In genomic region chr1:194586670-194587069, GRCm38 (mm10) we compare ENCODE assay signal across 11 mouse cellular contexts. TPM values are rescaled to one million over a fixed set of nuclear protein-coding genes. Genes with fewer than 3 reads are reported as not detected.
DNase-seq lines count a peak whose midpoint lies in the region; ATAC-seq and TF ChIP-seq lines count a peak whose summit lies in the region.
"Had no signal": no experiment of that assay in that cellular context is flagged by ENCODE, and none has a peak within 500 bp of the region (broad histone marks: within the 10 kb centered on the region; RNA-seq: fewer than 3 reads in every experiment).

No protein-coding gene starts in this region.

- 11% methylated on average over 1 of the region's 1 CpGs for WGBS in cerebellum, adult 2 months
- 16% methylated on average over 1 of the region's 1 CpGs for WGBS in forebrain, embryonic 15.5 days

- H3K9ac ChIP-seq in forebrain, embryonic 15.5 days (replicated peaks), result no peak overlapping the region
- H3K9ac ChIP-seq: kidney, embryonic 15.5 days had no signal

- TF ChIP-seq CTCF in cerebellum, adult 2 months (IDR thresholded peaks at IDR 0.05; ENCODE audit: borderline replicate concordance, insufficient read depth, low read depth, low read length), result no peak

- no peaks in the 10 kb centered on the region for H3K27me3 ChIP-seq in cerebellum, adult 2 months (ENCODE audit: control insufficient read depth, insufficient read depth, low read length)
- no peaks in the 10 kb centered on the region for H3K27me3 ChIP-seq in forebrain, embryonic 15.5 days
- H3K27me3 ChIP-seq: kidney, embryonic 15.5 days had no signal

- no peaks in the 10 kb centered on the region for H3K36me3 ChIP-seq in forebrain, embryonic 15.5 days
- H3K36me3 ChIP-seq: heart, embryonic 10.5 days; kidney, embryonic 15.5 days had no signal

- TF ChIP-seq POLR2A in cerebellum, adult 2 months (IDR thresholded peaks at IDR 0.05; ENCODE audit: borderline replicate concordance, insufficient read depth, low read length), result no peak

- H3K4me3 ChIP-seq in cerebellum, adult 2 months (replicated peaks; ENCODE audit: insufficient read depth, low read depth, low read length), result no peak overlapping the region
- no peak overlapping the region for H3K4me3 ChIP-seq in forebrain, embryonic 15.5 days
- H3K4me3 ChIP-seq: heart, embryonic 10.5 days; kidney, embryonic 15.5 days had no signal

- intact Hi-C loops in left cerebral cortex, postnatal 4 days (cut with DNase I), result no loop called here
- intact Hi-C loops in left cerebral cortex, postnatal 10 days (cut with DNase I), result no loop called here

- H3K4me2 ChIP-seq in forebrain, embryonic 15.5 days (replicated peaks), result no peak overlapping the region
- H3K4me2 ChIP-seq: kidney, embryonic 15.5 days had no signal

- no peak overlapping the region for H3K27ac ChIP-seq in cerebellum, adult 2 months (ENCODE audit: insufficient read depth, low read length)
- peak overlapping the region; percentile 83 for H3K27ac ChIP-seq in forebrain, embryonic 15.5 days (replicated peaks)
- H3K27ac ChIP-seq: heart, embryonic 10.5 days; kidney, embryonic 15.5 days had no signal

- peak; percentile 85 for ATAC-seq in forebrain, embryonic 15.5 days (replicated peaks)

- peak; percentile 79 for DNase-seq in left cerebral cortex, postnatal 4 days
- DNase-seq in left cerebral cortex, postnatal 10 days (ENCODE audit: extremely low spot score in 1 of 2, low spot score in 2 of 2), result no peak
- peak; percentile 80 for DNase-seq in brain, embryonic 18.5 days (ENCODE audit: low read depth, low spot score)
- DNase-seq in cerebellum, adult 2 months, result peak; percentile 72 to 87
- DNase-seq in gastrocnemius, adult 8-10 months (ENCODE audit: low spot score in 2 of 2), result no peak
- no peak for DNase-seq in heart, adult 9 months (ENCODE audit: low spot score in 2 of 2)
- DNase-seq: lung, adult 18-20 months; thymus, adult 18-20 months had no signal

- H3K4me1 ChIP-seq in cerebellum, adult 2 months (ENCODE audit: control insufficient read depth, insufficient read depth, low read length), result peaks cover 29% of the 10 kb centered on the region
- H3K4me1 ChIP-seq in forebrain, embryonic 15.5 days, result peaks cover 26% of the 10 kb centered on the region

- no peaks in the 10 kb centered on the region for H3K9me3 ChIP-seq in forebrain, embryonic 15.5 days
- H3K9me3 ChIP-seq: heart, embryonic 10.5 days; kidney, embryonic 15.5 days had no signal

RNA-seq across cellular contexts. Expression of gene Plxna2, which starts 31.3 kb away (rescaled TPM):
- total RNA-seq in left cerebral cortex, postnatal 4 days (2021), result 100 to 1,000 TPM; 132 to 134 TPM
- 10 to 100 TPM; 97.9 to 99.8 TPM for total RNA-seq in left cerebral cortex, postnatal 10 days (2021)
- 18.0 and 20.7 TPM in 2 replicates for polyA plus RNA-seq in cerebellum, adult 2 months (2012; rRNA removed)
- polyA plus RNA-seq in forebrain, embryonic 15.5 days (2015; fragmentation: Nextera tagmentation; extraction: Ambion mirVana), result 72.1 and 78.3 TPM in 2 replicates
- total RNA-seq in gastrocnemius, adult 8-10 months (2022), result 1 to 10 TPM; 4.8 to 8.1 (median 5.2) TPM

Comparison
In these comparisons a context has a peak if more than half of its experiments do, and no peak if none do; other contexts are left out.
1. DNase-seq: peak in left cerebral cortex, postnatal 4 days (single experiment), brain, embryonic 18.5 days (single experiment) and cerebellum, adult 2 months (2 of 2); none in left cerebral cortex, postnatal 10 days (0 of 2), gastrocnemius, adult 8-10 months (0 of 2) and heart, adult 9 months (0 of 2).
2. RNA of gene Plxna2, which starts 31.3 kb away (total RNA-seq): 132 to 134 TPM in left cerebral cortex, postnatal 4 days and 97.9 to 99.8 TPM in left cerebral cortex, postnatal 10 days; 4.8 to 8.1 TPM in gastrocnemius, adult 8-10 months; every median in the first group is over 10 times any median in the second.